ENCODE assay signal across 8 mouse cellular contexts in the genomic region with DNA sequence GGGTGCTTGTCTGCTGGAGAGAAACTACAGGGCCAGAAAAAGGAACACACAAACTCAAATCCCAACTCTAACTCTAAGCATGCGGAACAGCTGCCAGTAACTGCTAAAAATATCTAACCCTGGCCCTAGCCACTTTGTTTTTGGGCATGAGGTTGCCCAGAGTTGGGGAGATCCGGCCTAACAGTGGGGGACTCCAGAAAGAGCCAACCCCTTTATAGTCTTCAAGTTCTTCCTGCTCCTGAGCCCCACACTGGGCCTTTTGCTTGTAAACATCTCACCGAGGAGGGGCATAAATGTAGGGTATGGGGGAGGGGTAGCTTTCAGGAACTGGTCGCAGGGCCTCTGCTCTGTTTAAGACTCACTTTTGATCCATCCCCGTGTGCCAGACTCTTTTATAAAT. TPM values are rescaled to one million over a fixed set of nuclear protein-coding genes. Genes with fewer than 3 reads are reported as not detected.
DNase-seq lines count a peak whose midpoint lies in the region; ATAC-seq and TF ChIP-seq lines count a peak whose summit lies in the region.

No protein-coding gene starts in this region.

- no peak for TF ChIP-seq CTCF in heart, postnatal 0 days (IDR thresholded peaks at IDR 0.05; ENCODE audit: low read depth)

- no peak overlapping the region for H3K4me3 ChIP-seq in embryonic facial prominence, embryonic 12.5 days
- H3K4me3 ChIP-seq in embryonic facial prominence, embryonic 10.5 days, result no peak overlapping the region
- H3K4me3 ChIP-seq in midbrain, embryonic 15.5 days, result no peak overlapping the region
- H3K4me3 ChIP-seq in midbrain, embryonic 10.5 days, result no peak overlapping the region
- H3K4me3 ChIP-seq in heart, postnatal 0 days (ENCODE audit: low read depth, low read length), result peak overlapping the region; percentile 63
- peak overlapping the region; percentile 10 for H3K4me3 ChIP-seq in myocyte

- 0 out of 2 replicates have a peak overlapping the region, but pooled peaks have one; percentile 66 for H3K4me2 ChIP-seq in embryonic facial prominence, embryonic 12.5 days (replicated peaks)
- no peak overlapping the region for H3K4me2 ChIP-seq in midbrain, embryonic 15.5 days
- peak overlapping the region; percentile 67 for H3K4me2 ChIP-seq in heart, postnatal 0 days (ENCODE audit: low read depth, low read length)
- H3K4me2 ChIP-seq in myocyte (ENCODE audit: low read depth), result peak overlapping the region; percentile 62

- peaks cover 33% of the 10 kb centered on the region for H3K27me3 ChIP-seq in embryonic facial prominence, embryonic 12.5 days
- H3K27me3 ChIP-seq in embryonic facial prominence, embryonic 10.5 days (replicated peaks; ENCODE audit: low read depth, poor library complexity, severe bottlenecking), result peaks cover 47% of the 10 kb centered on the region
- H3K27me3 ChIP-seq in midbrain, embryonic 15.5 days (replicated peaks), result peaks cover 8% of the 10 kb centered on the region
- H3K27me3 ChIP-seq in midbrain, embryonic 10.5 days (ENCODE audit: low read depth, poor library complexity, severe bottlenecking), result peaks cover 42% of the 10 kb centered on the region
- H3K27me3 ChIP-seq in heart, postnatal 0 days (ENCODE audit: control insufficient read depth, insufficient read depth, low read length), result no peaks in the 10 kb centered on the region
- H3K27me3 ChIP-seq in myocyte (ENCODE audit: control insufficient read depth, insufficient read depth, insufficient read length), result no peaks in the 10 kb centered on the region

- DNase-seq in embryonic facial prominence, embryonic 10.5 days (ENCODE audit: low spot score), result no peak
- no peak for DNase-seq in midbrain, embryonic 10.5 days (ENCODE audit: low spot score)
- DNase-seq in heart, postnatal 0 days (ENCODE audit: low spot score), result peak; percentile 7
- no peak for DNase-seq in cerebellum, postnatal 36 days
- no peak for DNase-seq in cerebellum, adult 8-10 months

- H3K79me2 ChIP-seq in myocyte (ENCODE audit: control insufficient read depth, insufficient read depth), result no peaks in the 10 kb centered on the region

- 33% methylated on average over 5 of the region's 5 CpGs for WGBS in embryonic facial prominence, embryonic 12.5 days
- WGBS in embryonic facial prominence, embryonic 10.5 days, result 40% methylated on average over 5 of the region's 5 CpGs
- WGBS in midbrain, embryonic 15.5 days, result 38% methylated on average over 5 of the region's 5 CpGs
- 34% methylated on average over 5 of the region's 5 CpGs for WGBS in midbrain, embryonic 10.5 days
- WGBS in heart, postnatal 0 days, result 16% methylated on average over 5 of the region's 5 CpGs

- H3K9ac ChIP-seq in embryonic facial prominence, embryonic 12.5 days, result no peak overlapping the region
- no peak overlapping the region for H3K9ac ChIP-seq in midbrain, embryonic 15.5 days
- H3K9ac ChIP-seq in heart, postnatal 0 days (replicated peaks; ENCODE audit: low read depth, low read length), result peak overlapping the region; percentile 7; the same call in 1 of the 2 replicates

- H3K36me3 ChIP-seq in embryonic facial prominence, embryonic 12.5 days, result no peaks in the 10 kb centered on the region
- H3K36me3 ChIP-seq in embryonic facial prominence, embryonic 10.5 days (replicated peaks), result peaks cover 9% of the 10 kb centered on the region
- 0 out of 2 replicates have a peak, but pooled peaks cover 8% of the 10 kb centered on the region for H3K36me3 ChIP-seq in midbrain, embryonic 15.5 days (replicated peaks)
- H3K36me3 ChIP-seq in midbrain, embryonic 10.5 days, result peaks cover 10% of the 10 kb centered on the region
- peaks cover 27% of the 10 kb centered on the region for H3K36me3 ChIP-seq in heart, postnatal 0 days (replicated peaks; ENCODE audit: control insufficient read depth, insufficient read depth, low read length)
- no peaks in the 10 kb centered on the region for H3K36me3 ChIP-seq in myocyte (ENCODE audit: control insufficient read depth, insufficient read depth)

- no peaks in the 10 kb centered on the region for H3K9me3 ChIP-seq in embryonic facial prominence, embryonic 12.5 days
- H3K9me3 ChIP-seq in embryonic facial prominence, embryonic 10.5 days, result no peaks in the 10 kb centered on the region
- no peaks in the 10 kb centered on the region for H3K9me3 ChIP-seq in midbrain, embryonic 15.5 days
- H3K9me3 ChIP-seq in midbrain, embryonic 10.5 days (replicated peaks), result no peaks in the 10 kb centered on the region
- H3K9me3 ChIP-seq in heart, postnatal 0 days (replicated peaks; ENCODE audit: control insufficient read depth, low read length), result no peaks in the 10 kb centered on the region

- H3ac ChIP-seq in myocyte (ENCODE audit: control insufficient read depth, insufficient read length), result no peak overlapping the region

- no peak for TF ChIP-seq POLR2A in myocyte (IDR thresholded peaks at IDR 0.05; ENCODE audit: insufficient read length, low read depth)

- H3K4me1 ChIP-seq in embryonic facial prominence, embryonic 12.5 days, result peaks cover 12% of the 10 kb centered on the region
- H3K4me1 ChIP-seq in embryonic facial prominence, embryonic 10.5 days, result peaks cover 24% of the 10 kb centered on the region
- H3K4me1 ChIP-seq in midbrain, embryonic 15.5 days, result peaks cover 12% of the 10 kb centered on the region
- peaks cover 30% of the 10 kb centered on the region for H3K4me1 ChIP-seq in midbrain, embryonic 10.5 days
- H3K4me1 ChIP-seq in heart, postnatal 0 days (ENCODE audit: control insufficient read depth, insufficient read depth), result peaks cover 38% of the 10 kb centered on the region

- no peak overlapping the region for H3K27ac ChIP-seq in embryonic facial prominence, embryonic 12.5 days
- no peak overlapping the region for H3K27ac ChIP-seq in embryonic facial prominence, embryonic 10.5 days (replicated peaks)
- H3K27ac ChIP-seq in midbrain, embryonic 15.5 days, result peak overlapping the region; percentile 45
- H3K27ac ChIP-seq in midbrain, embryonic 10.5 days (replicated peaks), result no peak overlapping the region
- peak overlapping the region; percentile 90 for H3K27ac ChIP-seq in heart, postnatal 0 days (ENCODE audit: low read depth)

- TF ChIP-seq EP300 in heart, postnatal 0 days (IDR thresholded peaks at IDR 0.05; ENCODE audit: low read depth), result no peak

- no peak for ATAC-seq in embryonic facial prominence, embryonic 12.5 days (ENCODE audit: insufficient number of reproducible peaks, insufficient read depth, low FRiP score, low TSS enrichment)
- 0 out of 2 replicates have a peak, but pooled peaks have one; percentile 4 for ATAC-seq in midbrain, embryonic 15.5 days (replicated peaks)
- no peak for ATAC-seq in heart, postnatal 0 days (ENCODE audit: insufficient read depth, low read depth)

TF ChIP-seq in myocyte, 11 proteins besides CTCF, POLR2A, EP300 and RAD21:
- TF ChIP-seq TCF12 (IDR thresholded peaks at IDR 0.05; ENCODE audit: insufficient read depth, poor library complexity, severe bottlenecking) (no peak), MYOD1 (IDR thresholded peaks at IDR 0.05; ENCODE audit: control insufficient read depth in 1 of 3, insufficient read length in 2 of 3, low read depth in 2 of 3) (peak in 2 of 3 experiments; percentile 24 to 40), MYOG (IDR thresholded peaks at IDR 0.05; ENCODE audit: control insufficient read depth in 1 of 3, insufficient read depth in 1 of 3, insufficient read length in 2 of 3, low read depth in 2 of 3) (peak in 2 of 3 experiments; percentile 49 to 80), MAX (IDR thresholded peaks at IDR 0.05; ENCODE audit: low read depth) (no peak)

RNA-seq across cellular contexts. Expression of a gene that starts 0.8 kb away (rescaled TPM):
- 3.5 and 5.1 TPM in 2 replicates for polyA plus RNA-seq in embryonic facial prominence, embryonic 12.5 days (2016; fragmentation: Nextera tagmentation; extraction: Ambion mirVana)
- 0.92 and 1.3 TPM in 2 replicates for polyA plus RNA-seq in embryonic facial prominence, embryonic 10.5 days (2016; fragmentation: Nextera tagmentation; extraction: Ambion mirVana)
- polyA plus RNA-seq in midbrain, embryonic 15.5 days (2015; fragmentation: Nextera tagmentation; extraction: Ambion mirVana), result 4.0 and 5.1 TPM in 2 replicates
- 1.3 and 2.0 TPM in 2 replicates for polyA plus RNA-seq in midbrain, embryonic 10.5 days (2016; fragmentation: Nextera tagmentation; extraction: Ambion mirVana)
- 197 and 317 TPM in 2 replicates for total RNA-seq in heart, postnatal 0 days (2014; rRNA removed; ENCODE audit: low replicate concordance)
- polyA plus RNA-seq in heart, postnatal 0 days (2015; fragmentation: Nextera tagmentation; extraction: Ambion mirVana), result 235 and 284 TPM in 2 replicates
- 17.9 TPM for polyA plus RNA-seq in myocyte (2012; fragmentation: generic; extraction: Trizol)

RNA-seq across cellular contexts. Expression of a gene that starts 7.8 kb away (rescaled TPM):
- polyA plus RNA-seq in embryonic facial prominence, embryonic 12.5 days (2016; fragmentation: Nextera tagmentation; extraction: Ambion mirVana), result not detected in 2 replicates
- not detected in 2 replicates for polyA plus RNA-seq in embryonic facial prominence, embryonic 10.5 days (2016; fragmentation: Nextera tagmentation; extraction: Ambion mirVana)
- not detected in 2 replicates for polyA plus RNA-seq in midbrain, embryonic 15.5 days (2015; fragmentation: Nextera tagmentation; extraction: Ambion mirVana)
- polyA plus RNA-seq in midbrain, embryonic 10.5 days (2016; fragmentation: Nextera tagmentation; extraction: Ambion mirVana), result not detected in 2 replicates
- total RNA-seq in heart, postnatal 0 days (2014; rRNA removed; ENCODE audit: low replicate concordance), result 8.3 and 8.9 TPM in 2 replicates
- polyA plus RNA-seq in heart, postnatal 0 days (2015; fragmentation: Nextera tagmentation; extraction: Ambion mirVana), result 11.4 and 13.1 TPM in 2 replicates
- 0.29 TPM for polyA plus RNA-seq in myocyte (2012; fragmentation: generic; extraction: Trizol)

RNA-seq across cellular contexts. Expression of a gene that starts 9.8 kb away (rescaled TPM):
- polyA plus RNA-seq in embryonic facial prominence, embryonic 12.5 days (2016; fragmentation: Nextera tagmentation; extraction: Ambion mirVana), result 83.7 and 87.9 TPM in 2 replicates
- polyA plus RNA-seq in embryonic facial prominence, embryonic 10.5 days (2016; fragmentation: Nextera tagmentation; extraction: Ambion mirVana), result 97.6 and 98.6 TPM in 2 replicates
- polyA plus RNA-seq in midbrain, embryonic 15.5 days (2015; fragmentation: Nextera tagmentation; extraction: Ambion mirVana), result 132 and 140 TPM in 2 replicates
- 107 and 110 TPM in 2 replicates for polyA plus RNA-seq in midbrain, embryonic 10.5 days (2016; fragmentation: Nextera tagmentation; extraction: Ambion mirVana)
- 132 and 184 TPM in 2 replicates for total RNA-seq in heart, postnatal 0 days (2014; rRNA removed; ENCODE audit: low replicate concordance)
- 141 and 147 TPM in 2 replicates for polyA plus RNA-seq in heart, postnatal 0 days (2015; fragmentation: Nextera tagmentation; extraction: Ambion mirVana)
- polyA plus RNA-seq in myocyte (2012; fragmentation: generic; extraction: Trizol), result 217 TPM

RNA-seq across cellular contexts. Expression of a gene that starts 40.7 kb away (rescaled TPM):
- 13.2 and 13.7 TPM in 2 replicates for polyA plus RNA-seq in embryonic facial prominence, embryonic 12.5 days (2016; fragmentation: Nextera tagmentation; extraction: Ambion mirVana)
- polyA plus RNA-seq in embryonic facial prominence, embryonic 10.5 days (2016; fragmentation: Nextera tagmentation; extraction: Ambion mirVana), result 15.4 and 16.0 TPM in 2 replicates
- polyA plus RNA-seq in midbrain, embryonic 15.5 days (2015; fragmentation: Nextera tagmentation; extraction: Ambion mirVana), result 20.0 and 20.9 TPM in 2 replicates
- polyA plus RNA-seq in midbrain, embryonic 10.5 days (2016; fragmentation: Nextera tagmentation; extraction: Ambion mirVana), result 14.3 and 16.5 TPM in 2 replicates
- total RNA-seq in heart, postnatal 0 days (2014; rRNA removed; ENCODE audit: low replicate concordance), result 4.0 and 4.2 TPM in 2 replicates
- 5.7 and 6.1 TPM in 2 replicates for polyA plus RNA-seq in heart, postnatal 0 days (2015; fragmentation: Nextera tagmentation; extraction: Ambion mirVana)
- 2.3 TPM for polyA plus RNA-seq in myocyte (2012; fragmentation: generic; extraction: Trizol)

Comparison
In these comparisons a context has a peak if more than half of its experiments do, and no peak if none do; other contexts are left out.
1. H3K27ac ChIP-seq: peak in midbrain, embryonic 15.5 days (single experiment) and heart, postnatal 0 days (single experiment); none in embryonic facial prominence, embryonic 12.5 days (single experiment), embryonic facial prominence, embryonic 10.5 days (single experiment) and midbrain, embryonic 10.5 days (single experiment).
2. H3K4me3 ChIP-seq: peak in heart, postnatal 0 days (single experiment) and myocyte (single experiment); none in embryonic facial prominence, embryonic 12.5 days (single experiment), embryonic facial prominence, embryonic 10.5 days (single experiment), midbrain, embryonic 15.5 days (single experiment) and midbrain, embryonic 10.5 days (single experiment).
3. RNA of a gene that starts 0.8 kb away (polyA plus RNA-seq): 235 to 284 TPM in heart, postnatal 0 days; 17.9 TPM in myocyte (single experiment), 3.5 to 5.1 TPM in embryonic facial prominence, embryonic 12.5 days, 4.0 to 5.1 TPM in midbrain, embryonic 15.5 days, 1.3 to 2.0 TPM in midbrain, embryonic 10.5 days and 0.92 to 1.3 TPM in embryonic facial prominence, embryonic 10.5 days; every median in the first group is over 10 times any median in the second.